In the genomic region with DNA sequence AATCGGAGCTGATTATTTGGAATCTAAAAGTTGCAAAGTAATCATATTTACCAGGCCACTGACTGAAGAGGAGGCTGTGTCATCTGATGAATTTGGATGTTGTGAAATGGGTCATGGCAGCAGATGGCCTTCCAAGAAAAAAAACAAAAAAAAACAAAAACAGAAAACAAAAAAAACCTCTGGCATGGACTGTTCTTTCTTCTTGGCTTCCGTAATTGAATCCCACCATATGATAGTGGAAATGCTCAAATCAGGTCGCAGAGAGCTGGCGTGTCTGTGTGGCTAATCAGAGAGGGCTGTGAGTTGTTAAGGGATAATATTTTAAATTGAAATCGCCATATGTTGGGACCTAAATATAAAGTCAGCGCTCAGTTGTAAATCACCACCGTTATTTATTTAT, we compare ENCODE assay signal across 30 mouse cellular contexts. TPM values are rescaled to one million over a fixed set of nuclear protein-coding genes. Genes with fewer than 3 reads are reported as not detected.
DNase-seq lines count a peak whose midpoint lies in the region; ATAC-seq and TF ChIP-seq lines count a peak whose summit lies in the region.
"Had no signal": no experiment of that assay in that cellular context is flagged by ENCODE, and none has a peak within 500 bp of the region (broad histone marks: within the 10 kb centered on the region; RNA-seq: fewer than 3 reads in every experiment).

No protein-coding gene starts in this region.

- no peak overlapping the region for H3K9ac ChIP-seq in lung, postnatal 0 days (replicated peaks; ENCODE audit: low read depth)
- no peak overlapping the region for H3K9ac ChIP-seq in forebrain, embryonic 14.5 days (ENCODE audit: low read length)
- H3K9ac ChIP-seq: forebrain, postnatal 0 days; heart, embryonic 12.5 days; hindbrain, embryonic 15.5 days; kidney, embryonic 15.5 days; limb, embryonic 12.5 days; liver, embryonic 15.5 days; lung, embryonic 15.5 days; neural tube, embryonic 15.5 days had no signal

- no peaks in the 10 kb centered on the region for H3K36me3 ChIP-seq in lung, postnatal 0 days (ENCODE audit: insufficient read depth, low read length)
- no peaks in the 10 kb centered on the region for H3K36me3 ChIP-seq in forebrain, embryonic 14.5 days (ENCODE audit: control insufficient read depth, insufficient read depth, low read length)
- H3K36me3 ChIP-seq: heart, embryonic 12.5 days; hindbrain, embryonic 15.5 days; kidney, embryonic 15.5 days; limb, embryonic 12.5 days; liver, embryonic 15.5 days; lung, embryonic 15.5 days; neural tube, embryonic 15.5 days had no signal

- H3K4me1 ChIP-seq in lung, postnatal 0 days (ENCODE audit: insufficient read depth, low read depth, low read length): peaks cover 13% of the 10 kb centered on the region; the same call in 1 of the 2 replicates
- H3K4me1 ChIP-seq in forebrain, embryonic 14.5 days (ENCODE audit: control insufficient read depth, insufficient read depth, low read length): peaks cover 9% of the 10 kb centered on the region

- DNase-seq in cerebellum, adult 9-11 months: peak; percentile 48
- DNase-seq in cerebellum, postnatal 14 days: no peak
- DNase-seq in lung, postnatal 0 days (ENCODE audit: low spot score): peak; percentile 50
- DNase-seq in lung, postnatal 14 days: no peak
- DNase-seq in brain, embryonic 14.5 days (ENCODE audit: low read depth): peak; percentile 30
- no peak for DNase-seq in forebrain, embryonic 14.5 days (ENCODE audit: low spot score)
- DNase-seq: adrenal gland, adult 8-10 months; forebrain, postnatal 0 days; gastrocnemius, postnatal 36 days; heart, adult 2 months; kidney, adult 18-20 months; kidney, postnatal 25 days; midbrain, embryonic 14.5 days; right cerebral cortex, adult 18-20 months; spleen, adult 18-20 months; thymus, postnatal 14 days had no signal

- ATAC-seq in lung, postnatal 0 days: no peak
- no peak for ATAC-seq in frontal cortex, adult (ENCODE audit: low TSS enrichment)
- ATAC-seq in forebrain, embryonic 14.5 days: no peak
- ATAC-seq: activated CD4-positive, CD25-positive, alpha-beta regulatory T cell, adult 4 months; CD4-positive, CD25-positive, alpha-beta regulatory T cell, adult 4 months; forebrain, postnatal 0 days; inflammation-experienced regulatory T-cells, adult 6 months had no signal

- WGBS in lung, postnatal 0 days: 64% methylated on average over 7 of the region's 7 CpGs
- WGBS in forebrain, embryonic 14.5 days: 79% methylated on average over 7 of the region's 7 CpGs

- no peak for TF ChIP-seq POLR2A in brain, embryonic 14.5 days (IDR thresholded peaks at IDR 0.05; ENCODE audit: borderline replicate concordance, extremely low read depth, insufficient read depth, insufficient read length, poor library complexity, severe bottlenecking)

- no peak for TF ChIP-seq EP300 in lung, postnatal 0 days (IDR thresholded peaks at IDR 0.05)

- H3K9me3 ChIP-seq in lung, postnatal 0 days (ENCODE audit: low read length): no peaks in the 10 kb centered on the region
- no peaks in the 10 kb centered on the region for H3K9me3 ChIP-seq in forebrain, embryonic 14.5 days (replicated peaks; ENCODE audit: control insufficient read depth, low read length)
- H3K9me3 ChIP-seq: heart, embryonic 12.5 days; hindbrain, embryonic 15.5 days; kidney, embryonic 15.5 days; limb, embryonic 12.5 days; liver, embryonic 15.5 days; lung, embryonic 15.5 days; neural tube, embryonic 15.5 days had no signal

- no peak for TF ChIP-seq CTCF in lung, postnatal 0 days (IDR thresholded peaks at IDR 0.05)
- no peak for TF ChIP-seq CTCF in brain, embryonic 14.5 days (IDR thresholded peaks at IDR 0.05; ENCODE audit: borderline replicate concordance, extremely low read depth, insufficient read depth, insufficient read length)

- no peaks in the 10 kb centered on the region for H3K27me3 ChIP-seq in lung, postnatal 0 days (replicated peaks; ENCODE audit: insufficient read depth, low read length)
- H3K27me3 ChIP-seq in forebrain, embryonic 14.5 days (replicated peaks; ENCODE audit: control insufficient read depth, insufficient read depth, low read length): no peaks in the 10 kb centered on the region
- H3K27me3 ChIP-seq: heart, embryonic 12.5 days; hindbrain, embryonic 15.5 days; kidney, embryonic 15.5 days; limb, embryonic 12.5 days; lung, embryonic 15.5 days; neural tube, embryonic 15.5 days had no signal

- H3K4me2 ChIP-seq in lung, postnatal 0 days (replicated peaks; ENCODE audit: low read depth, low read length): no peak overlapping the region
- H3K4me2 ChIP-seq in forebrain, embryonic 14.5 days (ENCODE audit: low read length): no peak overlapping the region
- H3K4me2 ChIP-seq: heart, embryonic 12.5 days; hindbrain, embryonic 15.5 days; kidney, embryonic 15.5 days; limb, embryonic 12.5 days; liver, embryonic 15.5 days; lung, embryonic 15.5 days; neural tube, embryonic 15.5 days had no signal

- no peak overlapping the region for H3K27ac ChIP-seq in lung, postnatal 0 days (ENCODE audit: low read length)
- H3K27ac ChIP-seq in forebrain, embryonic 14.5 days (ENCODE audit: low read depth, low read length): no peak overlapping the region
- H3K27ac ChIP-seq: heart, adult 2 months; hindbrain, embryonic 15.5 days; kidney, embryonic 15.5 days; left cerebral cortex, adult 2 months; limb, embryonic 12.5 days; liver, embryonic 15.5 days; lung, embryonic 15.5 days; macrophage; neural tube, embryonic 15.5 days had no signal

- no peak overlapping the region for H3K4me3 ChIP-seq in lung, postnatal 0 days (ENCODE audit: low read depth, low read length)
- H3K4me3 ChIP-seq in forebrain, embryonic 14.5 days (ENCODE audit: low read depth, low read length): no peak overlapping the region
- H3K4me3 ChIP-seq: erythroblast, embryonic 14.5 days; heart, adult 2 months; heart, embryonic 12.5 days; hindbrain, embryonic 15.5 days; kidney, embryonic 15.5 days; left cerebral cortex, adult 2 months; limb, embryonic 12.5 days; liver, embryonic 15.5 days; lung, embryonic 15.5 days; neural tube, embryonic 15.5 days had no signal

RNA-seq across cellular contexts. Expression of a gene that starts 49.8 kb away (rescaled TPM):
- polyA plus RNA-seq in lung, postnatal 0 days (2015; fragmentation: Nextera tagmentation; extraction: Ambion mirVana): 23.8 and 26.0 TPM in 2 replicates
- polyA plus RNA-seq in brain, embryonic 14.5 days (2012; rRNA removed): 16.8 and 19.9 TPM in 2 replicates
- polyA plus RNA-seq in forebrain, embryonic 14.5 days (2014; fragmentation: Nextera tagmentation; extraction: Ambion mirVana): 24.3 and 25.7 TPM in 2 replicates
- polyA plus RNA-seq: activated CD4-positive, CD25-positive, alpha-beta regulatory T cell, adult 4 months had no signal

Comparison
In these comparisons a context has a peak if more than half of its experiments do, and no peak if none do; other contexts are left out.
1. DNase-seq: peak in cerebellum, adult 9-11 months (single experiment), lung, postnatal 0 days (single experiment) and brain, embryonic 14.5 days (single experiment); none in cerebellum, postnatal 14 days (0 of 2), lung, postnatal 14 days (single experiment) and forebrain, embryonic 14.5 days (single experiment).